Mouse (Mus musculus) gastrocnemius, postnatal 10 days (tissue): ENCODE measurements at regions not wholly inside any gene's neighbourhood (a gene's known extent, or its start where the extent isn't known, plus 50 kb on each side); places are given as distances from the start of the nearest gene placed in this dataset.
A peak's percentile ranks its signal among the peaks of the same experiment; 100 is the strongest.
"Not testable (repeated sequence)": the region's sequence is repeated elsewhere in the genome, so short reads cannot be mapped to it uniquely, and the experiment has no call there.

Source experiments
- DNase-seq: peaks from one replicate; pipeline ENCODE4 v3.0.0; 2021; ENCODE audit warnings: mixed read lengths

DNA sequence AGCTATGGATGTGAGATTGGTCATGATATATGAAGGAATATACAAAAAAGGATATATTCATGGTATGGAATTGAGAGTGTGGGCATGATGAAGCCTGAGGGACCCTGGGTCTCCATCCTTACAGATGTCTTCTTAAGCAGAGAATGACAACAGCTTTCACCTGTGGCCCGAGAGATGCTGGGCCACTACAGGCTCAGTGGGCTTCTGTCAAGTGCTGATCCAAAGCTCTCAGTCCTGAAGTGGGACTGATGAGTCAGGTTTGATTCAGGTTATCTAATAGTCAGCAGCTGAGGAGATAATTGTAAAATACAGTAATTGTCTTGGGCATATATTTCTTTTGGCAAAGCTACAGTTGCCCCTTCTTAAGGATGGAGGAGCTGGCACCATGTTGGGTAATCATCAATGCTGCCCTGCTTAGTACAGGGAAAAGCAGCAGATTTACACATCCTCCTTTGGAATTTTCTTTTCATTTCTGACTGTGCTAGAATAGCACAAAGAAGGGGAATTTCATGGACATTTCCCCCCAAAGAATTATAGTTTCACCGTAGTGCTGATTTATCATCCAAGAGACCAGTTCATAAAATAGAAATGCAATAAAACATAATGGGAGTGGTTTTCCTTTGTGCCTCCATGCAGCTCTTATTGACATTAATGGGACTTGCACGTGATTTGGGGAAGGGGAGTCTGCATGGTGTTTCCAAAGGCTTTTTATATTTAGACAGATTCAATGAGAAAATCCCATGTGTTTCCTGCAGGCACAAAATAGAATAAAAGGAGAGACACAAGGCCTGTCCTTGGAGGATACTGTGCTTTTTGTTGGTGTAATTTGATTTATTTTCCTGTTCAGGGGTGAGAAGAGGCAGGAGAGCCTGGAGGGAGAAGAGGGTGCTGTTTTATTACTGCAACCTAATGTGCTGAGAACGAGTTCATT, 452.6 kb upstream of the Nrsn1 start:
- no peak for DNase-seq

DNA sequence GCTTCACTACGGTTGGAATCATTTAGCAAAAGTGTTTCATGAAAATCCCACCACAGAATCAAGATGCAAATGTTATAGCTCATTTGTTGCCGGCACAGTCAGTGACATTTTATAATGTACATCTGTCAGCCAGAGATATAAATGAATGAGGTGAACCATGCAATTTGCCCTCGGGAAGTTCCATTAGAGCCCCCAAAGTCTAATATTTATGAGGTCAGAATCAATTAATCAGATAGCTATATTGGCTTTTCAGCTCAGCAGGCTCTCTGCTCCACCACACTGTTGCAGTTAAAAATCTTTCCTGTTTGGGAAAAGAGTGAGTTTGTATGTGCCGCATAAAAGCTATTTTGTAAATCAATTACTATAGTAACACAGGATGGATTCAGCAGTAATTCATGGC, 430.7 kb upstream of the Nrsn1 start:
- DNase-seq: no peak

DNA sequence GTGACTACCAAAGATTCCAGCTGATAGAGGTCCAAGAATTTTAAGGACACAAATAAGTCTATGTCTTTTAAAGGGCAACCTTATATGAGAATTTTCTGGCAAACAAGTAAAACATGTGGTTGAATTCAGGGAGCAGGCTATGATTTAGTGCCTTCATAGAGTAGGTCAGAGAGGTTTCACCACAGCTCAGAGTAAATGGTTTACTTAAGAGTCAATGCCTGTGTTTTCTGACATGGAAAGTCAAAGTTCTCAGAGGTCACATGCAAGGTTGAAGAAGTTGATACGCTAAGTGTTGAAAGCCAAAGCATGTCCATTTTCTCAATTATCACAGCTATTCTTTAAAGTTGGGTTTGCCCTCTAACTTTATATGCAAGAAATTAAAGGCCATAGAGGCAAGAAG, 425.7 kb upstream of the Nrsn1 start:
- DNase-seq: no peak

DNA sequence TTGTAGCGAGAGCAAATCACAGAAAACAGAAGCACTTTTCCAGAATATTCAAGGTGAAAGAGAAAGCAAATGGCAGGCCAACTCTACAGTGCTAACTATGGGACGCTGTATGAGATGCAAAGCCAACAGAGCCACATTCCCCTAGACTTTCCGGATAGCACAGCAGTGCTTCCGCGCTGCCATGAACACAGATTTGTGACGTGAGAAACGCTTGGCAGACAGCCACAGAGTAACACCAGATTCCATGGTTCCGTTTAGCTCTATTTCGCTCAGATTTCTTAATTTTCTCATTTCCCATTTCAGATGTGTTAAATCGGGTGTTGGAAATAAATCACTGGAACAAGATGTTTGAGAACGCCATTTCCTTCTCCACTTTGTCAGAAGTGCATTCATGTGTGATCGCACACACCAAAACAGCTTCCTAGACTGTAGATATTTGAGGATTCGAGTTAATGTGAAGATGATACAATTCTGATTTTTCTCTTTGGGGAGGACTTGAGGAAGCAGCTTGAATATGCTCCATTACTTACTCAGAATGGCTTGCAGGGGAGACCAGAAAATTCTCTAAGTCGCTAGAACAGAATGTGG, 424.8 kb upstream of the Nrsn1 start:
- DNase-seq: peak; percentile 5

DNA sequence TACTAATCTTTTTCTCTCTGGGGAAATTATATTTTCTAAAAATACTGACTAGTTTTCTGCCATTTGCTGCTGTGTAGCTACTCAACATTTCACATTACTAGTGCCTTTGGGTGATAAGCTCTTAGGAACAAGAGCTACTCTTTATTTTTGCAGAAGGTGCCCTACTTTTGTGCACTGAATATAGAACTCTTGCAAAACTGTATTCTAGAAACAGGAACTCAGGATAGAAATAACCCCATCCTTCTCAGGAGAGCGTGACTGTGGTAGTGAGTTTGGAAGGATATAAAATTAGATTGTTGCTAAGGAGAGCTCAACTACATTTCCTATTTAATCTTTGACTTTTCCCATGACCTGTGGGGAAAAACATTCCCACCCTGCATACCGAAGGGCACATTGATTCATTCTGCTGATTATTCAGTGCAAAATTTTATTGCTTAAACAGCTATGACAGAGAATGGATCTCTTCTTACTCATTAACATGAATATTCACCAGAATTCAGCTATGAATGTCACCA, 408.0 kb upstream of the Nrsn1 start:
- no peak for DNase-seq

DNA sequence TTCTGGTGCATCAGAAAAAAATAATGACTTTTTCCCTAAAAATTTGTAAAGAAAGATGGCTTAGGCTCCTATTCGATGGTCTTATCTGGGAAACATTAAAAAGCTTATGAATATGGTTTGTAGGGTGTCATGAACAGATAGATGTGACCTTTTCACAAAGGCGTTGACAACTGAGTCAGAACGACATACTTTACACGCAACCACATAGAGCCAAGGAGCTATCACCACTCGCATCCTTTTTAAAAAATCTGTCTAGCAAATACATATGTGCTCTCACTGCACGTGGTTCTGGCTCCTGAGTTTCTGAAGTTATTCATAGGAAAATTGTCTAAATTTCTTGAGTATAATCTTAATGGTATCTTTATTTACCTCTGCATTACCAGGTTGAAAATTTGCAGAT, 404.9 kb upstream of the Nrsn1 start:
- DNase-seq: no peak

DNA sequence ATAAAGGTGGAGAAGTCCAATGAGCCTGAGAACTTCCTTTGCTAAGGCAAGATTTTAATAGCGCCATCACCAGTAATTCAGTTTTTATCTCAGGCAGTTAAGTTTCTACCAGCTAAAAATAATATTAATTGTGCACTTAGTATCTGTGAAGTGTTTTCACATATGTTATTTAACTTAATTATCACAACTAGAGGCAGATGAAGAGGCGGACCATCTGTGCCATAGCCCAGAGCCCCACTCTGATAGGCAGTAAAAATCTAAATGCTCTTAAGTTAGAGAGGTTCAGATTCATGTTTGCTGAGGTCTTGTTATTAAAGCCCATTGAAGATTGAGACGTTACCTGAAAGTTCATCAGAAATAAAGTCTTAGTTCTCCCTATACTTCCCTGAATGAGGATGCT, 395.7 kb upstream of the Nrsn1 start:
- no peak for DNase-seq

DNA sequence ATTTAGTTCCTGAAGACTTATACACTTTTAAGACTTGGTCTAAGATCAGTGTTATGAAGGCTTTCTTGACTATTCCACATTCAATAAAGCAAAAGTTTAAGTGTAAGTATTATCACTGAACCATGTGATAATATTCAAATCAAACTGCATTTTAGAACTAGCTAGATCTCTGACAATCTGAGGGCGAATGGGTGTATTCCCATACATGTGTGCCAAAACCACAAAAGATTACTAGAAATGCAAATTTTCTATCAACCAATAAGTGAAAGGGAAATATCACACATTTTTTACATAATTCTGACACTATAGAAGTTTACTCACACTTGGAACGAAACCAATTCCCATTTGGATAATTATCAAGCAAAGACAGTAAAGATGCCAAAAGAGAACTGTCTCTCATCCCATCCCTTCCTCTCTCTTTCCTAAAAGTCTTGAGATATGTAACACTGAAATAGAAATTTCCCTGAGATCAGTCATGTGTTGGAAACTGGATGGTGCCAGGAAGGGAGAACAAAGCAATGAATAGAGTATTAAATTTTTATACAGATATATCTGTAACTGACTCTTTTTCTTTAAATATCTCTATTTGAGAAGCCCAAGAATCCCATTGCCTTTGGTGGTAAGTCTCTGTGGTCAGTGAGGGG, 394.8 kb upstream of the Nrsn1 start:
- no peak for DNase-seq

DNA sequence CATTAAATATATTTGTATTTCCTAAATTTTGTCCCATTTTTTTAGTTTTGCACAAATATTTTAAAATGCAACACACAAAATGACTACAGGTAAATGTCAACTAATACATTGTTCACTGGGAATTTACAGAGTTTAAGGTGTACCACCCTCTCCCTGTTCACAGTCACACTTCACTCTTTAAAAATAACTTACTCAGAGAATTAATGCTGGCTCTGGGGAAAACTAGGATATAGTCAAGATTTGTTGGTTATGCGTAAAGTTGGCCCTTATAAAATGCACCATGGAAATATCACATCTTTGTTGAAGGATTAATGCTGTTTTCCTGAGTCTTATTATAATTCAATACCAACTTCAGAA, 378.1 kb upstream of the Nrsn1 start:
- no peak for DNase-seq

DNA sequence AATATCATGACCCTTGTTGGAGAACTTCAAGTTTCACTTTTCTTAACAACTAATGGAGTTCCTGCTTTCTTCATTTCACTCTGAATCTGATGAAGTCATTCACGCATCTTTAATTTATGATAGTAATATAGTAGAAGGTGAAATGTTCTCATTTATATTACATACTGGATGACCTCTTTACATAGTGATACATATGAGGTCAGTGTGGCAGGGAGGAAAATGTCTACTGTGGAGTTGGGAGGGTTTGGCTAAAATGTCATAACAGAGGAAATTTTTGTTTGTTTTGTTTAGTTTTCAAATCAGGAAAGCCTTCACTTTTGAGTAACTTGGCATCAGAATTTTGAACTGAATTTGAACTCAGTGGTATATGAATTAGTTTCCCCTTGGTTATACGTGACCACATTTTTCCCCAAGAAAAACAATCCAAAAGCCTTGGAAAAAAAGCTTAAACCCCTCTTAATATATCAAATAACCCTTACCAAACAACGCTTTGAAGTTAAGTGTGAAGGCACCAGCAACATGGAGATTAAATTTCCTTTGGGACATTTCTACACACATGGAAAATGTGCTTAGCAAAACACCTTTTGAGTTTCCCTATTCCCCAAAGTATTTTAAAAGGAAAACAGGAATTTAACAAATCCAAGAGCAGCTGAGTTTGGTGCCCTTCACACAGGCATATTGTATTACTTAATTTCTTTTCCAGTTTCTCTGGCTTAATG, 377.6 kb upstream of the Nrsn1 start:
- no peak for DNase-seq

DNA sequence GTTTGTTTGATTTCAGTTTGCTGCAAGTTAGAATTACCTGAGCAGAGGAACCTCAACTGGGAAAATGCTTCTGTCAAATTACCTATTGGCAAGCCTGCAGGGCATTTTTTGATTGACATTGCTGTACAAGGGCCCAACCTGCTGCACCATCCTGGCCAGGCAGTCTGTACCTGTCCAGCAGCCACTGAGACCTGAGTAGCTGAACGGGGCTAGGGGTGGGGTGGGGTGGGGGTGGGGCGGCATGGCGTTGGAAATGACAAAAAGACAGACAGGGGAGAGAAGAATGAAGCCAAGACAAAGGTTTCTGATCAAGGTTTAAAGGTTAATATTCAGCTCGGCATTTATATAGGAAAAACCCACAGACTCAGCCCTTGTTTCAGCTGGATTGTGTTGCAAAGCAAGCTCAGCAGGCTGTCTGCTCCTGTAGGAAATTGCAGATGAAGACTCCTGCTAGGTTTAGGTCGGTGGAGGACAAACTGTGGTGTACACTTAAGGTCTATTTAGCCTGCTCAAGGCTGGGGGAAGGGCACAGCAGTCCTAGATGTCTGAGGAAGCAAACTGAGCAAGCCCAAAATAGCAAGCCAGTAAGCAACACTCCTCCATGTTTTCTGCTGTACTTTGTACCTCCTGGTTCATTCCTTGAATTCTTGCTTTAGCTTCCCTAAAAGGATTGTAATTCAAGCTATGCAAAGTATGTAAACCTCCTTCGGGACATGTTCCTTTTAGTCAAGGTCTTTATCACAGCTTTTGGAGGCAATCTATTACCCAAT, 369.4 kb upstream of the Nrsn1 start:
- DNase-seq: no peak

DNA sequence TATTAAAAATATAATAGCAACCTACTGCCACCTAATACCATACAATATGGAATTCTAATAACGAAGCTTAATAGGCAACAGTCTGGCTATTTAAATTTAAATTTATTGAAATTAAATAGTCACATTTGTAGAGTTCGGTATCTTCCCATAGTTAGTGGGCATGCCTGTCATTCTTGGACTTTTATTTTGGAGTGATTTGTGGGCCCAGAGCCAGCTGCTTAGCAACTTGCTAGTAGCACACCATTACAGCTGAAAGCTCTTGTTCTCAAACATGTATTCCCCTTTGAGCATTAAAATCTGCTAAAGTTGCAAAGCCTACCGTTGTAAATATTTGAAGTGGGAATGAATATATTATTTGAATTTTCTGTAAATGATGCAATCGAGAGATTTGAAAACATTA, 359.2 kb upstream of the Nrsn1 start:
- peak; percentile 60 for DNase-seq

DNA sequence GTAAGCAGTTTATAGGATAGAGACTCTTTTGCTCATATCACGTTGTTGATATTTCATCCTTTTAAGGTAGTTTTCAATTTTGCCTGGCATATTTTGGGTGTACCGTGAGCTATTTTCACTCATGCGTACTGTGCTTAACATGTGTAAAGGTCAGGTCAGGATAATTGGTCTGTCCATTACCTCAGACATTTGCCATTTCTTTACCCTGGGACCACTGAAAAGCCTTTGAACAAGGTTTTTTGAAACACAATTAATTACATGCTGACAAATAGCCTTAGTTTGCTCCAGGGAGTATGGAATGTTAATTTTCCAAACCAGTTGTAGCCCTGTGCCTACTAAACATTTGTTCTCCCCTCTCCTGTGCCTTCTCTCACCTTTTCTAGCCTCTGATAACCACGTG, 347.3 kb upstream of the Nrsn1 start:
- DNase-seq: no peak

DNA sequence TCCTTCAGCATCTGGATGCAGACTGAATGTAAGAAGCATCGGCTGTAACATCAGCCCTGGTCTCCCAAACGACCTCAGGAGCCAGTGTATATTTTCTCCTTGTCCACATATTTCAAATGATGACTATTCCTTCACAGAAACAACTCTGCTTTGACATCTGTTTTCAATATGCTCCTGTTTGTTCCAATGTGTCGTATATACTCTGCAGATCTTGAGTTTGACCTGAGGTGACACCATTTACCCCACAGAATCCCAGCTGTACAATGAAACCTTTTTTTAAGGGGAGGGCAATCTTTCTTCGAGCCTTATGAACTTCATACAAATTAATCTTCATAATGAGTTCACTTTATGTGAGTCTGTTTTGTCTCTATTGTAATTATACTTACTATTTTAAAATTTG, 341.7 kb upstream of the Nrsn1 start:
- DNase-seq: no peak

DNA sequence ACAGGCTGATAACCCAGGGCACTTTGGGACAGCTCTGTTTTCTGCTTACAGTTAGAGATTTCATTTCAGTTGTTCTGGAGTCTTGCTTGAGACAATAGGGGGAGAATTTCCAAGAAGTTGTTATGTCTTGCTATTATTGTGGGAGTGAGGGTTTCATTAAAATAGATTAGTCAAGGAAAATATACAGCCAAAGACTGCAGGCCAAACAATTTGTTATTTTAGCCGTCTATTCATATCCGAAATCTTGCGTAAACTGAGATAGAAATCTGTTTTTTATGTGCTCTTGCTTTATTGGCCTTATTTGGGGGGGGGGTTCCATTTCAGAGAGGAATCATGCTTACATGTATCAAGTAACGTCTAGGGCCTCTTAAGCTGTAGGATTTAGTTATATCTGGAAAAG, 339.3 kb upstream of the Nrsn1 start:
- no peak for DNase-seq

DNA sequence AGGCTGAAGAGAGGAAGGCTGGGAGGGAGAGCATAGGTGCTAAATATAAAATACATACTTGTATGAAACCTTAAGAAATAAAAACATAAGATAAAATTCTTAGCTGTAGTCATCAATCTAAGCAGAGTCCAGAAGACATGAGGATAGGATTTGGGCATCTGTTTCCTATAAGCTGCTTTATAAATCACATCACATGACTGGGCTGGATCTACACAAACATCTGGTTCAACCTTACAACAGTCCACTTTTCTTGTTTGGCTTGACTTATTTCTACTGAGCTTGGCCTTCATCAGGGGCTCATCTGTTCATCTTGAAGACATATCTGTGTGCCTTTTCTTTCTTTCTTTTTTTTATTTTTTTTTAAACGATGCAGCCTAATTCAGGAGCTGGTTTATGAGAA, 338.9 kb upstream of the Nrsn1 start:
- DNase-seq: no peak

DNA sequence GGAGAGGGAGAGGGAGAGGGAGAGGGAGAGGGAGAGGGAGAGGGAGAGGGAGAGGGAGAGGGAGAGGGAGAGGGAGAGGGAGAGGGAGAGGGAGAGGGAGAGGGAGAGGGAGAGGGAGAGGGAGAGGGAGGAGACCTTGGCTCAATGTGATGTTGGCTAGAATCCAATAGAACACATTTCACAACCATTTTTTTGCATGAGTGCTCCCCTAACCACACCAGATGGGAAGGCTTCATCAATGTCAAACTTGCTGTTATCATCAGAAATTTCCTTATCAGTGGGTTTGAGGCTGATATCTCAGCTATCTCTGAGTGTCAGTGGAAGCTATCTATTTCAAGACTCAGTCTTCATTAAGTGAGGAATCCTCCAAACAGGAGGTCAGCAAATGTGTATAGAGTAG, 331.0 kb upstream of the Nrsn1 start:
- DNase-seq: not testable (repeated sequence)

DNA sequence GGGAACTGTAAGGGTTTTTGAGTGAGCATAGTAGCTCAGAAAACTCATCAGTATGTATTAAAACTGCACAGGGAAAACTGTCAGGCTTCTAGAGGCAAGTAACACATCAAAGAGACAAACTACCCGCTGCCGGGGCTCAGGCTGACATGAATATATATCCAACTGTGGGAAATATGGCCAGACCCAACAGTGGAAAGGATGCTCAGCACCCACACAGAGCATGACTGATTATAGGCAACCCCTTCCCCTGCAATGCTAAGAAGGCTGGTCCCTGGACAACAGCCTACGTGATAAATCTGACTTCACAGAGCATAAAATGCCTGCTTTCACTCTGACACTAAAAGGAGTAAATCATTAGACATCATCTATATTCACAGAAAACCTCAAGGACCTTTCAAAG, 324.3 kb upstream of the Nrsn1 start:
- DNase-seq: no peak

DNA sequence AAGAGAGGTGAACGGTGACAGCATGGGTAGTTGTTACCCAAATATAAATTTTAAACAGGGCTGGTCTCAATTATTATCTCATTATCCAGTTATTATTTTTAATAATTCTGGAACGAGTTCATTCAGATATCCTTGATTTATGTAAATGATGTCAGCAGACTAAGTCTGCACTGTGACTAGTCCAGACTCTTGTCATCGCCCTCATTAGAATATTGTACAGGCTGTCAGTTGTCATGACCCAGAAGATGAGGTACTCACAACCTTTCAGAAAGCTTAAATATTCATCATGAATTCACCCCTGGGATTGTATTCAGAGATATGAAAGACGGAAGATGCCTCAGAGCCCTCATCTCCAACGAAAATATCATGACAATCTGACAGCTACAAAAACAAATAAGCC, 300.3 kb upstream of the Nrsn1 start:
- no peak for DNase-seq

DNA sequence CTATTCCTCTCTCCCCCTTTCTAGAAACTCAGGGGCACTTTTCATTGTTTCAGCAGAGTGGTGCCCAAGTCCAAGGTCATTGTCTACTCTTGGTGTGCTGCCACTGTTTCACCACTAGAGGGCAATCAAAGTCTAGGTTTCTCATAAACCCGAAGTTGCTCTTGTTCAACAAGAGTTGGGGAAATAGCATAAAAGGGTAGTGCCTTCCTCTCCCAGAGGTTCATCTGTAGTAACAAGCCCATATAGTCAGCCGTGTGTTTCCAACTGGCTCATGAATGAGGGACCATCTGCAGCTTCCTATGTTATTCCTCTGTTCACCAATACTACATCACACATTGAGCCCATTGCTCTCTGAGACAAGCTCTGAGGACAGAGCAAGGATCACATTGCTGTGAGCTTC, 292.4 kb upstream of the Nrsn1 start:
- peak; percentile 10 for DNase-seq

DNA sequence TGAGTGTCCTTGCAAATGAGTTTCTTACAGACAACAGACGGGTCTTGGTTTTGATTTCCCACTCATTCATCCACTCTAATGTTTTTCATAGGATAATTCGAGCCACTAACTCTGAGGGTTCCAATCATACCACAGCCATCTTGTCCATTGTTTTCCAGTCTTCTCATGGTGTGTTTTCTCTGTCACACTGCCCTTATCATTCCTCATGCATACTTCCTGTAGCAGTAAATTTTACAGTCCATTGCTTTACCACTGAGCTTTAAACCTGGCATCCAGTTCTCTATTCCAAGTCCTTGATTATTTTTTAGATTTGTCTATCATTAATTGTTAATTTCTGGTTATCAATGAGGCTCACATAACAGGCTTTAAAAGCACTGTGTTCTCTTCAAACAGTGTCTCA, 290.0 kb upstream of the Nrsn1 start:
- DNase-seq: no peak

DNA sequence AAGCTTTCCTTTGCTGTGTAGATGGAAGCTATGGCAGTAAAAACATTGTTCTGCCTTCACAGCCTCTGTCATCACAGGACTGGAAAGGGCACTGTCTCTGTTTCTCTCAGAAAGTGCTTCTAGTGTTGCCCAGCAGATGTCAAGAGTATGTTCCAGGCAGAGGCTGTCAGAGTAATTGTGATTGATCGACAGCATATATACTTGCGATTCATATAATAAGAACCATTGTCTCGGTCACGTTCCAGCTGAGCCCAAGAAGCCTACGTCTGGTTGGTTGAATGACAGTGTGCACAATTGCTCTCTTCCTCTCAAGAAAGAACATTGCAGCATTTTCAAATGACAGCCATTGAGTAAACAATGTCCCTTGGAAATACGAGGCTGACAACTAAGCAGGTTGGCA, 284.7 kb upstream of the Nrsn1 start:
- no peak for DNase-seq
